Mouse (Mus musculus): ENCODE results near the gene Muc1. TPM values are rescaled to one million over a fixed set of nuclear protein-coding genes. Genes with fewer than 3 reads are reported as not detected.
A peak's percentile ranks its signal among the peaks of the same experiment; 100 is the strongest.
"Not testable (repeated sequence)": the region's sequence is repeated elsewhere in the genome, so short reads cannot be mapped to it uniquely, and the experiment has no call there.

Muc1 gene
- total RNA-seq, 2 experiments from 2014 or later, result 0.89 to 0.91 TPM

DNA sequence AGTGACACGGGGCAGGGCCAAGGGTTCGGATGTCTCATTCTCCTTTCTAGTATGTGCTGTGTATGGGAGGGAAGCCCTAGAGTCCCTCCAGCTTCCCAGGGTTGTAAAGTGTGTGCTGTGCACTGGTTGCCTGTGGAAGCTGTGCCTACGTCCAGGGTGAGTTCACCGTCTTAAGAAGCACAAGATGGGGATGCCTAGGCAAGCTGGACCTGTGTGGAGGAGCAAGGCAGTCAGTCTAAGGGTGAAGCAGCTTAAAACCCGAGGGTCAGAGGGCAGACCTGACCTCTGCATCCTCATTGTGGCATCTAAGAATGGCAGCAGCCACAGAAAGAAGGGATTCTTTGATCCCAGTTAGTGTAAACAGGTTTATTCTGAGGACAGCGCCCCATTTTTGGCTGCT, 20.1 kb upstream of the Muc1 start:
- DNase-seq (ENCODE audit: extremely low spot score in 1 of 2, low spot score in 1 of 2), result no peak

DNA sequence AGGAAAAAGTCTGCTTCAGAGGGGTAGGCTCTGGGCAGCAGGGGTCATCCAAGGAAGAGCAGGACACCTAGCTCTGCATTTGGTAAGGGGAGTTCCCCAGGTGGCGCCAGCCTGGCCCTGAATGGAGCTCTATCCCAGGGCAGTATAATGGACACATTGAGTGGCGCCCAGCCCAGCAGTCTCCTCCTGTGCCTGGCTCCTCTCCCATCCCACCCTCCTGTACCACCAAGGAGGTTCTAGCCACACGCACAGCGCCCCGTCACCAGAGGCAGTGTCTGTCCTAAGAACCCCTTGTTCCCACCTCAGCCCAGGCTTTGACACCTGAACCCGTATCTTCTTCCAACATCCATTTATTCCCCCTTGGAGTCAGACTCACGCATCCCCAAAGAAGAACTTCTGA, 19.1 kb upstream of the Muc1 start:
- DNase-seq (ENCODE audit: extremely low spot score in 1 of 2, low spot score in 1 of 2), result no peak

DNA sequence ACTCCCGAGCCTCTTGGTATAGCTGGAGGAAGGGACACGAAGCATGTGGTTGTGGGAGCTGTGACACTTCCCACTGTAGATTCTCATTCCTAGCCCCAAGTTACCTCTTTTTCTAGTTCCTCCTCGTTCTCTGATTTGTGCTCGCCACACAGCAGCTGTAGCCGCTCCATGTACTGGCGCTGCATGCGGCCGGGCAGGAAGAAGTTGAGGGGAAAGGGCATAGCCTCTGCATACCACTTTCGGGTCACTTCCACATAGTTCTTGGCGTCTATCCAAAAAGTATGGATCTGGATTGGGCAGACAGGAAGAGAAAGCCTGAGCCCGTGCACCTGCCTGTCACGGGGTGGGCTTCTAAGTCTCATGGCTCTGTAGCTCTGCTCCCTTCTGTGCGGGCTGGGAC, 18.7 kb upstream of the Muc1 start:
- DNase-seq (ENCODE audit: extremely low spot score in 1 of 2, low spot score in 1 of 2), result no peak

DNA sequence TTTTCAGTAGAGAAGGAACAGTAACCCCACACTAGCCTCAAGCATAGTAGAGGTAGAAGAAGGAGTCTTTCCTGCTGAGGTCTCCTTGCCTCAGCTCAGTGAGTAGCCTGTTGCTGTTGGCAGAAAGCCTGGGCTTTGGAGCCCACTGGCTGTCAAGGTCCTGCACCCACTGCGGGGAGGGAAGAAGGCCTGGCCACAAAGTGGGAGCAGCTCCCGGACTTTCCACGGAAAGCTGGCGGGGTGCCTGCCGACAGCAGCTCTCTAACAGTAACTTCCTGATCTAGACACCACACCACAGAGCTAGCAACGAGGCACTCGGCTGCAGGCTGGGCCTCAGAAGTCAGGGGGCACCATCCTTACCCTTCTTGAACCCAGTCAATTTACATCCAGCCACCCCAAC, 18.1 kb upstream of the Muc1 start:
- DNase-seq (ENCODE audit: extremely low spot score in 1 of 2, low spot score in 1 of 2), result no peak

DNA sequence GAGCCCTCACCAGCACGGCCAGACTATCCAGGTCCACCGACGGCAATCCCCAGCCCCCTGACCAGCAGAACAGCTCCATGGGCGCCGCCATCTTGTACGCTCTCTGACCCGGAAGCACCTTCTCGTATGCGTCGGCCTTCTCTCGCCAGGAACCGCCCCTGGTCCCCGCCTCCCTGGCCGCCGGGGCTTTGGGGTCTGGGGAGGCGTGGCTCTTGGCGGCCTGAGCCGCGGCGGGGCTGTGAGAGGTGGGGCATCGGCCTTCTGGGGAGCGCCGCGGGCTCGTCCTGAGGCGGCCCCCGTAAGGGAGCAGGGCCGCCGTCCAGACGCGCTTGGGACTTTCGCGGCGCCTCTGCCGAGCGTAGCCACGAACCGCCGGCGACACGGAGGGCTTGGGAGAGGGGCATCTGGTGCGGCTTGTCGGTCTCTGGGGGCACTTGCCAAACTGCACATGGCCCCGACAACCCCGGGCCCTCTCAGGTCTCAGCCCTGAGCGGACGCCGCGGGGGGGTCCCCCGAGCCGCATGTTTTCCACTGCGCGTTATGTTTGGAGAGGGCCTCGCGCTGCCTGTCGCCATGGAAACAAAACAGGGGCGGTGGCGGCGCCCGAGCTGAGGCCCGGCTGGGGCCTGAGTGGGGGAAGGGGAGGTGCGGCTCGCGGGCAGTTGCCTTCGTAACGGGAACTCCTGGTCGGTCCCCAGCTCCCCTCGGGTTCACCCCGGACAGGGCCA, 14.9 kb upstream of the Muc1 start:
- peak; percentile 80 to 88 for DNase-seq (ENCODE audit: extremely low spot score in 1 of 2, low spot score in 1 of 2)

DNA sequence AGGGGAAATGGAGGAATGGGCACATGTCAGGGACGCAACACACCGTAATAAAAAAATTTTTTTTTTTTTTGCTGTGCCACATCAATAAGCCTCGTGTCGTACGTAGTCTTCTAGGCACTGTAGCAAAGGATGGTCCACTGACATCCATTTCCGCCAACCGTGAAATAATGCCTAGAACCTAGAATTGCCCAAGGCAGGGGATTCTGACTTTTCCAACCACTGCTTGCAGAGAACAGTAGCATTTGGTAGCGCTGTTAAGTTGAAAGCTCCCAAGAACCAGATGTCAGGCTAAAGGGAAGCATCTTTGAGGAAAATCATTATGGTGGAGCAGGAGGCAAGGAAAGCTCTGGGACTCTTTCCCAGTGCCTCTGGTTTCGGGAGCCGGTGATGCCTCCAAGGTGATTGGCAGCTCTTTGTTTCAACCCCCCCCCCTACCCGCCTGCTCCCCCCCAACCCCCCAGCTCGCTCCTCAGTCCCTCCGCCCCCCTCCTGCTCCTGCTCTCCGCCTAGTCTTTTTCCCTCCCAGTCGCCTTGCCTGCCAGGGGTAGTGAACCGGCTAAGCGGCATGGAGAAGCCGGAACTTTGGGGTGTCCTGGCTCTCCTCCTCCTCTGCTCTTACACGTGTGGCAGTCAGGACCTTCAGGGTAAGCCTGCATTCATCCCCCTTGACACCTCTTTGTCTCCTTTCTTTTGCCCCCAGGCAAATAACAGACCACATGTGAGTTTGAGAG, 14.0 kb upstream of the Muc1 start, which contains the start of gene Thbs3:
Gene Thbs3 (plus strand): TSS at position 500 of the 731 bp plus-strand sequence.
- no peak for DNase-seq (ENCODE audit: extremely low spot score in 1 of 2, low spot score in 1 of 2)

DNA sequence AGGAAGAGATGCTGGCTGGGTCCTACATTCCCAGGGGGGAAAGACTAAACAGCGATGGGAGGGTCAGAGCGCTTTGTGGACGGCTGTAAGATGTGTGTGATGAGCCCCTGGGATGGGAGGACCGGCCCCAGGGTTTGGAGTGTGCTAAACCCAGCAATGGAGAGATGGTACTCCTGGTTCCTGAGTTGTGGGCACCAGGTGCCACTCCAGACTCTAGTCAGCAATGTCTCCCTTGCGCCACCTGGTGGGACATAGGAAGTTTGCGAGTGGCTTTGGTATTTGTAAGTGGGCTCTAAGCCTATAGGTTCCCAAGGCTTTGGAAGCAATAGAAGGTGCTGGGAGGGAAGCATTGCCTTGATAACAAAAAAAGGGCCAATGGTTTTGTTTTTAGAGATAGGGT, 13.0 kb upstream of the Muc1 start:
- peak; percentile 75 to 87 for DNase-seq (ENCODE audit: extremely low spot score in 1 of 2, low spot score in 1 of 2)

DNA sequence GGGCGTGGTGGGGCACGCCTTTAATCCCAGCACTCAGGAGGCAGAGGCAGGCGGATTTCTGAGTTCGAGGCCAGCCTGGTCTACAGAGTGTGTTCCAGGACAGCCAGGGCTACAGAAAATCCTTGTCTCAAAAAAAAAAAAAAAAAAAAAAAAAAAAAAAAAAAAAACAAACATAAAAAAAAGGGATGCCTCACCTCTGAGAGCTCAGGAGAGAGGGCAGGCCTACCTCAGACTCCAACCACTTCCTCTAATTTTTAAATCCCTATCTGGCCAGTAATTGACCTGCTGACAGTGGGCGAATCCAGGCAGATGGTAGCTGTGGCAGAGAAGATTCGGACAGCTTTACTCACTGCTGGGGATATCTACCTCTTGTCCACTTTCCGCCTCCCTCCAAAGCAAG, 12.4 kb upstream of the Muc1 start:
- DNase-seq (ENCODE audit: extremely low spot score in 1 of 2, low spot score in 1 of 2), result not testable (repeated sequence)

DNA sequence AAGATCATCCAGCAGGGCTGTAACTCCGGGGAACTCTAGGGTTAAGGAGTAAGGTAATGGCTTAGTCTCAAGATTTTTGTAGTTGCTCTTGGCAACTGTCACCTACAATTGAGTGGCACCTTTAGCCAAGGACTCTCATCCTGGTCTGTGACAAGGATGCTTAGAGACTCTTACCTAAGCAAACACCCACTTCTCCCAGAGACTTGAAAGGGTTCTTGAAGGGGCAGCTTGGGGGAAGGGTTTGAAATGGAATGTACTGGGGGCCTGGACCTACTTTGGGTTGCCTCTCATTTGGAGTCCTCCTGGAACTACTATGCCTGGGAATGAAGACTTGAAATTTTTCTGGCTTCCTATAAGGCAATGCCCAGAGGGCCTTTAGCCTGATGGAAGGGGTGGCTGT, 10.6 kb upstream of the Muc1 start:
- no peak for DNase-seq (ENCODE audit: extremely low spot score in 1 of 2, low spot score in 1 of 2)

DNA sequence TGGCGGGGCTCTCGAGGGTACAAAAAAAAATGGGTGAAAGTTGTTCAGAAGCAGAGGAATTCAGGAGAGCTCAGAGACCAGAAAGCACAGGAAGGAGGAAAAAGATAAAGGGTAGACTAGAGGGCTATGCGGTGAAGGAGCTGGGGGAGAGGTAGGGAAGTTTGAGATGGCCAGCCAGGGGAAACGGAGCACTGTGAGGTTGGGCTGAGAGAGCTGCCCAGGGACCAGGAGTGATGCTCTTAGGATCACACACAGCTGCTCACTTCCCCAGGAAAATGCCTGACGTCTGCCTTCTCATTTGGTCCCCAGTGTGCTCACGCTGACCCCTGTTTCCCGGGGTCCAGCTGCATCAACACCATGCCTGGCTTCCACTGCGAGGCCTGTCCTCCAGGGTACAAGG, 9.3 kb upstream of the Muc1 start:
- DNase-seq (ENCODE audit: extremely low spot score in 1 of 2, low spot score in 1 of 2), result no peak

DNA sequence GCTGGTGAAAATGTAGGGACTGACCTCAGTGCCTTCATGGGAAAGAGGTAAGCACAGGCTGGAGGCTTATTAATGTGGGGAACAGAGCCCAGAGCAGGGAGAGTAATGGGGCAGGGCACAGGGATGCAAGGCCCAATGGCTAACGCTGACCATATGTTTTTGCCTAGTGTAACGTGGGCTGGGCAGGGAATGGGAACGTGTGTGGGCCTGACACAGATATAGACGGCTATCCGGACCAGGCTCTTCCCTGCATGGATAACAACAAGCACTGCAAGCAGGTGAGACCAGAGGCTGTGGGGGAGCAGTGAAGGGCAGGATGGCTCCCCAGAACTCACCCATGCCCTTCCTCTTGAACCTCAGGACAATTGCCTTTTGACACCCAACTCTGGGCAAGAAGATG, 7.7 kb upstream of the Muc1 start:
- DNase-seq (ENCODE audit: extremely low spot score in 1 of 2, low spot score in 1 of 2), result no peak

DNA sequence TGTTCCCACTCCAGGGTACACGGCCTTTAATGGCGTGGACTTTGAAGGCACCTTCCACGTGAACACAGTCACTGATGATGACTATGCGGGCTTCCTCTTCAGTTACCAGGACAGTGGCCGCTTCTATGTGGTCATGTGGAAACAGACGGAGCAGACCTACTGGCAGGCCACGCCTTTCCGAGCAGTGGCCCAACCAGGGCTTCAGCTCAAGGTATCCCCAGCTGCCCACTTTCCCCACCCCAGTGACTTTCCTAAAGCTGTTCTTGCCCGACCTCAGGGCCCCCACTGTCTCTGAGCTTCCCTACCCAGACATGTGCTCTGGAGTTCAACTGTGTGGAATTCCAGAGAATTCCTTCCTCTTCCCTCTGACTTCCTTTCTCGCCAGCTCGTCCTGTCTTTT, 4.1 kb upstream of the Muc1 start:
- no peak for DNase-seq (ENCODE audit: extremely low spot score in 1 of 2, low spot score in 1 of 2)

DNA sequence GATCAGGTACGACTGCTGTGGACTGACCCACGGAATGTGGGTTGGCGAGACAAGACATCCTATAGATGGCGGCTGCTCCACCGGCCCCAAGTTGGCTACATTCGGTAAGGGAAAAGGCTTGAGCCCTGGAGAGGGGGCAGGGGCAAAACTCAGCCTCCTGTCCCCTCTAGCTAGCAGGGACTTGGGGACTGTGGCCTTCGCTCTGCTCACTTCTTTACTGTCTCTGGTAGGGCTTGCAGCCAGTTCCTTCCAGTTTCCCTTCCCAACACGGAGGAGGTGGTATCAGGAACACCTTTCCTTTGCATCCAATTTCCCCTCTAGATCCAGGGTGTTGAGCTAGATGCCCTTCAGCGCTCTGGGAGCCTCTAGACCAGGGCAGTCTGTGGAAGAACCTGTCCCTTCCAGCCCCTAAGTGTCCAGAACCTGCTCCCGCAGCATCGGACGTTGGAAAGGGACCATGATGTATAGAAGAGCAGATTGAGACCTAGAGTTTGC, 3.5 kb upstream of the Muc1 start:
- DNase-seq (ENCODE audit: extremely low spot score in 1 of 2, low spot score in 1 of 2), result no peak

DNA sequence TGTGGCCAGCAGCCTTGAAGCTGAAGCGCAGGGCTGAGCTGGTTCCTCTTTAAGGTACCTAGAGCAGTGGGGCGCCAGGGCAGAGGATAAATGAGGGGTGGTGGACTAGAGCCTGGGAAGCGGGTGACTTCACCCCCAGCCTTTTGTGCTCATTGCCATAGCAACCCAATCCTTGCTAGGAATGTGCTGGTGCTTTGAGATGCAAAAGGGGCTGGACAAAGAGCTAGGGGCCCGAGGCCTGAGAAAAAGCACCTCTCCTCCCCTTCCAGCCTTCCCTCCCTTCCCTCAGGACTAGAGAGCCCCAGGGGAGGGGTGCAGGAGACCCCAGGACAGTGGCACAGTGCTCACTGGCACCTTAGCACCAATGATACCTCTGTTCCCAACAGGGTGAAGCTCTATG, 2.9 kb upstream of the Muc1 start:
- DNase-seq (ENCODE audit: extremely low spot score in 1 of 2, low spot score in 1 of 2), result no peak

DNA sequence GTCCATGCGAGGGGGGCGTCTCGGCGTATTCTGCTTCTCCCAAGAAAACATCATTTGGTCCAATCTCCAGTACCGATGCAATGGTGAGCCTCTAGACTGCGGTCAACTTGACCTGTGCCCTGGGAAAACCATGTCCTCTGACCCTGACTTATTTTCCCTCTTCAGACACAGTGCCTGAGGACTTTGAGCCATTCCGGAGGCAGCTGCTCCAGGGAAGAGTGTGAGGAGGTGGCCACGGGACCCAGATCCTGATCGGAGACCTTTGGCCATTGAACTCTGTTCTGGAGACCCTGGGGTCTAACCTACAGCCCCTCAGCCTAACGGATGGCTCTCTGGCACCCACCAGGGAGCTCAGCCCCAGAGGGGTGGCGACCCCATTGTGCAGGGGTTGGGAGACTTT, 2.5 kb upstream of the Muc1 start:
- DNase-seq (ENCODE audit: extremely low spot score in 1 of 2, low spot score in 1 of 2), result no peak

DNA sequence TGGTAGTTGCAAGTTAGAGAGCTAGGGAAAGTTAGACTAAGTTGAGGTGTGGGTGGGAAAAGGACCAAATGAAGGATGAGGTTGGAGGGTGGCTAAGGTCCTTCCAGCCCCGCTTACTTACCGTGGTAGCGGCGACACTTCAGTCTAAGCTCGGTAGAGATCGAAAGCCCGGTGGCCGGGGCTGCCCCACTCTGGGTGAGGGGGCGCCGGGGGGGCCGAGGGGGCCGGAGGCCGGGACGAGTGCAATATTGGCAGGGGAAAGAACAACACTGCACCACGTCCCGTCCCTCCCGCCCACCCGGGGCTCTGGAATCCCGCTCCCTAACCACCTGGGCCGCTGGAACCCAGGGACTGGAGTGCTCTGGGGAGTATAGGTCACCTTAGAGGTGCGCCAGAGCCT, 2.0 kb upstream of the Muc1 start, which contains the start of gene Mtx1:
Gene Mtx1 (minus strand): TSS at position 189 of the 400 bp plus-strand sequence.
- DNase-seq (ENCODE audit: extremely low spot score in 1 of 2, low spot score in 1 of 2), result no peak

DNA sequence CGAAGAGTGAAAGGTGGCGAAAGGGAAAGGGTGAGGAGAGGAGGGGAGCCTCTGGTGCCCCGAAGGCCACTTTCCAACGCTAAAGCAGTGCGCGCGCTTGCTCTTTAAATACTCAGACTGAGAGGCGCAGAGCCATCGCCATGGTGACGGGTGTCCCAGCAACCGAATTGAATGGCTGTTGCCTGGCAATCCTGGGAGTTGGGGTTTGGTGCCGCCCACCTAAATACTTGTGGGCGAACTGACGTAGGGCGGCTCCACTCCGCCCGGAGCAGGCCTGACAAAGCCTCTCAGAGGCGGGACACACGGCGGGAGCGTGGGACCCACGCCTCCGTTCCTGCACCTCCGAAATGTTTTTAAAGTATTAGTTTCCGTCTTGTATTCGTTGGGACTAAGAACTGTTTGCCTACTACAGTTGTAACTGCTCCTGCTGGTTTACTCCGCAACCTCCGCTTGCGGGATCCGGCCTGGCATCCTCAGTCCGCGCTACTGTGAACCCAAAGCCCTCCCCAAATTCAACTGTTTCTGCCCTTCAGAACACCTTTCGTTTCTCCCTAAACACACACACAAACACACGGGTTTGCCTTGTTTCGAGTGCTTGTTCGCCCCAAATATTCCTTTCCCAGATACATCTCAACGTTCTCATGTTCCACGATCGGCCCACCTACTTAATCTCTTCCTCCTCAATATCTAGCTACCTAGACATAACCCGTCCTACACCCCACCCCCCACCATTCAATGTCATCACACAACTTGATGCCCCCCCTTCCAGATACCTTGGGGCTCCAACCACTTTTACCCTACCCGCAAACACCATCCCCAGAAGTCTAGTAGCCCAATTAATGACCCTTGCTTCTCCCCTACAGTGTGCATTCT, 1.3 kb upstream of the Muc1 start:
- DNase-seq (ENCODE audit: extremely low spot score in 1 of 2, low spot score in 1 of 2), result peak; percentile 74 to 80

DNA sequence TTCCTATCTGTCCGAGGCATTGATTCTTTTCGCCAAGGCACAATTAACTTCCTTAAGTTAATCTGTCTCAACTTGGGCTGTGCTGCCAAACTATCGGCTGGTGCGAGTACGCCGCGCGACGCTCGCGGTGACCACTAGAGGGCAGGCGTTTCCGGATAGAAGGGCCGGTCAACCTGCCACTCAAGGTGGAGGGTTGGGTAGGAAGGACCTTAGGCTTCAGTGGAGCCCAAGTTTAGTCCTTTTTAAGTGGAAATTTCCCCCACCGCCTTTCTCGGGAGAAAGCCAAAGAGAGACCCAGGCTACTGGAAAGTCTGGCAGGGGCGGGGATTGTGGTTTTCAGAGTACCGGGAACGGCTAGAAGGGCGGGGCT, 692 bp upstream of the Muc1 start:
- peak; percentile 77 to 92 for DNase-seq (ENCODE audit: extremely low spot score in 1 of 2, low spot score in 1 of 2)

DNA sequence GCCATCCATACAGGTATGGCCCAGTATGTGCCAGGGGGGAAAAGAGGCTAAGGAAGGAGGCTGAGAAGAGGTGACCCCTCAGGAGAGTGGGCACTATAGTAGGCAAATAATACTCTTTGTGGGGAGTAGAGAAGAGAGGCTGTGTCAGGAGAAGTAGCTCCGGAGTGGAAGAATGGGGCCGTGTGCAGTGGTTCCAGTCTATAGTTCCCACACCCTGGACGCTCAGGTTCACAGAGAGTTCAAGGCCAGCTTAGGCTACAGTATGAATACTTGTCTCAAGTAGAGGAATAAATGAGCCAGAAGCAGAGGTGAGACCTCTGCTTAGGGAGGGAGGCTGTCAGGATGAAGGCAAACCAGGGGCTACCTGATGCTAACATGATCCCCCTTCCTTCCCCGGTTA, 419 bp downstream of the Muc1 start:
- DNase-seq (ENCODE audit: extremely low spot score in 1 of 2, low spot score in 1 of 2), result no peak

DNA sequence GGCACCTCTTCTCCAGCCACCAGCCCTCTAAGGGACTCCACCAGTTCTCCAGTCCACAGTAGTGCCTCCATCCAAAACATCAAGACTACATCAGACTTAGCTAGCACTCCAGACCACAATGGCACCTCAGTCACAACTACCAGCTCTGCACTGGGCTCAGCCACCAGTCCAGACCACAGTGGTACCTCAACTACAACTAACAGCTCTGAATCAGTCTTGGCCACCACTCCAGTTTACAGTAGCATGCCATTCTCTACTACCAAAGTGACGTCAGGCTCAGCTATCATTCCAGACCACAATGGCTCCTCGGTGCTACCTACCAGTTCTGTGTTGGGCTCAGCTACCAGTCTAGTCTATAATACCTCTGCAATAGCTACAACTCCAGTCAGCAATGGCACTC, 1.7 kb downstream of the Muc1 start:
- DNase-seq (ENCODE audit: extremely low spot score in 1 of 2, low spot score in 1 of 2), result no peak

DNA sequence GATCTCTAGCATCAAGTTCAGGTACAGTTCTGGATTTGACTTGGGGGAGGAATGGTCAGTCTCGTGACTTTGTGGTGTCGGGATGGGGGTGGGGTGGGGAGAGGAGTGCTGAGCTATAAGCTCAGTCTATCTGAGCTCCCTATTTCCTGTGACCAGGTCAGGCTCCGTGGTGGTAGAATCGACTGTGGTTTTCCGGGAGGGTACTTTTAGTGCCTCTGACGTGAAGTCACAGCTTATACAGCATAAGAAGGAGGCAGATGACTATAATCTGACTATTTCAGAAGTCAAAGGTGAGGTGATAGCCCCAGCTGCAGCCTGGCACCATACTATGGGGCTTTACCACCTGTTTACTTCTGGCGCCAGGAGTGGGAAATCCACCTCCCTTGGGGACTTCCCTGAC, 2.5 kb downstream of the Muc1 start:
- no peak for DNase-seq (ENCODE audit: extremely low spot score in 1 of 2, low spot score in 1 of 2)
